ENCODE assay signal across 20 mouse cellular contexts in the genomic region with DNA sequence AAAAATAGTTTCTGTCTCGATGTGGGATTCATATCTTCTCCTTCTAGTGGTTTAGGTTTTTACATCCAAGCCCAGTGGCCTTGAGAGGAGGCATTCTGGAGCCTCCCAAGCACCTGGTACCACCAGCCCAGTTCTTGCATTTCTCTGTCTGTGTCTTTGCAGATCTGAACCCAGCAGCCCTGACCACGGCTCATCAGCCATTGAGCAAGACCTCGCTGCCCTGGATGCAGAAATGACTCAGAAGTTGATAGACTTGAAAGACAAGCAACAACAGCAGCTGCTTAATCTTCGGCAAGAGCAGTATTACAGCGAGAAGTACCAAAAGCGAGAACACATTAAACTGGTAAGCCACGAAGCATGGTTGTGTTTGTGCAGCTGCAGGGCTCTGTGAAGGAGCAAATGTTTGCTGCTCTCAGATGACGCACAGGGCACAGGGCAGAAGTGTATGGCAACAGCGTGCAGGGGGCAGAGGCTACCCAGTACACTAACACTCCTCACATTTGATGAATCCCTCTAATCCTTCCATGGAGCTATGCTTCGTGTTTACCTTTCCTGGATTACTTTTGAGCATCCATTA.
A peak's percentile ranks its signal among the peaks of the same experiment; 100 is the strongest.
DNase-seq lines count a peak whose midpoint lies in the region; ATAC-seq and TF ChIP-seq lines count a peak whose summit lies in the region.
"Had no signal": no experiment of that assay in that cellular context is flagged by ENCODE, and none has a peak within 500 bp of the region (broad histone marks: within the 10 kb centered on the region; RNA-seq: fewer than 3 reads in every experiment).

No protein-coding gene starts in this region.

- no peak overlapping the region for H3ac ChIP-seq in myocyte (ENCODE audit: control insufficient read depth, insufficient read length)

- TF ChIP-seq EP300 in lung, postnatal 0 days (IDR thresholded peaks at IDR 0.05), result no peak

- WGBS in lung, postnatal 0 days, result 37% methylated on average over 10 of the region's 10 CpGs
- WGBS in embryonic facial prominence, embryonic 10.5 days, result 71% methylated on average over 10 of the region's 10 CpGs
- 78% methylated on average over 10 of the region's 10 CpGs for WGBS in hindbrain, embryonic 13.5 days

- DNase-seq in lung, postnatal 0 days (ENCODE audit: low spot score), result peak; percentile 24
- DNase-seq in lung, postnatal 4 days, result no peak
- DNase-seq in adrenal gland, adult 2 months, result peak; percentile 64
- peak; percentile 18 for DNase-seq in embryonic facial prominence, embryonic 10.5 days (ENCODE audit: low spot score)
- DNase-seq in right cerebral cortex, adult 18-20 months, result no peak
- DNase-seq in cerebellum, adult 8-10 months, result no peak
- DNase-seq: cerebellum, adult 11 months; gastrocnemius, postnatal 14 days; kidney, adult 11 months; lung, postnatal 14 days; right cerebral cortex, postnatal 14 days; thymus, postnatal 25 days had no signal

- H3K4me2 ChIP-seq in lung, postnatal 0 days (replicated peaks; ENCODE audit: low read depth, low read length), result no peak overlapping the region
- H3K4me2 ChIP-seq in myocyte (ENCODE audit: low read depth), result peak overlapping the region; percentile 66
- H3K4me2 ChIP-seq in hindbrain, embryonic 13.5 days, result no peak overlapping the region
- H3K4me2 ChIP-seq: embryonic facial prominence, embryonic 12.5 days; forebrain, embryonic 15.5 days; heart, embryonic 12.5 days; neural tube, embryonic 15.5 days had no signal

- H3K79me2 ChIP-seq in myocyte (ENCODE audit: control insufficient read depth, insufficient read depth), result no peaks in the 10 kb centered on the region

- H3K9ac ChIP-seq in lung, postnatal 0 days (replicated peaks; ENCODE audit: low read depth), result no peak overlapping the region
- no peak overlapping the region for H3K9ac ChIP-seq in hindbrain, embryonic 13.5 days
- H3K9ac ChIP-seq: embryonic facial prominence, embryonic 12.5 days; forebrain, embryonic 15.5 days; heart, embryonic 12.5 days; neural tube, embryonic 15.5 days had no signal

- ATAC-seq in lung, postnatal 0 days, result no peak
- no peak for ATAC-seq in hindbrain, embryonic 13.5 days (ENCODE audit: low FRiP score)
- ATAC-seq: forebrain, embryonic 15.5 days; midbrain, embryonic 16.5 days had no signal

- no peaks in the 10 kb centered on the region for H3K36me3 ChIP-seq in lung, postnatal 0 days (ENCODE audit: insufficient read depth, low read length)
- no peaks in the 10 kb centered on the region for H3K36me3 ChIP-seq in embryonic facial prominence, embryonic 10.5 days (replicated peaks)
- no peaks in the 10 kb centered on the region for H3K36me3 ChIP-seq in myocyte (ENCODE audit: control insufficient read depth, insufficient read depth)
- H3K36me3 ChIP-seq in hindbrain, embryonic 13.5 days, result peaks cover 3% of the 10 kb centered on the region
- H3K36me3 ChIP-seq: embryonic facial prominence, embryonic 12.5 days; forebrain, embryonic 15.5 days; heart, embryonic 12.5 days had no signal

- no peaks in the 10 kb centered on the region for H3K4me1 ChIP-seq in lung, postnatal 0 days (ENCODE audit: insufficient read depth, low read depth, low read length)
- no peaks in the 10 kb centered on the region for H3K4me1 ChIP-seq in embryonic facial prominence, embryonic 10.5 days
- H3K4me1 ChIP-seq in hindbrain, embryonic 13.5 days (replicated peaks), result no peaks in the 10 kb centered on the region
- H3K4me1 ChIP-seq: embryonic facial prominence, embryonic 12.5 days; forebrain, embryonic 15.5 days had no signal

- H3K9me3 ChIP-seq in lung, postnatal 0 days (ENCODE audit: low read length), result no peaks in the 10 kb centered on the region
- H3K9me3 ChIP-seq in embryonic facial prominence, embryonic 10.5 days, result no peaks in the 10 kb centered on the region
- no peaks in the 10 kb centered on the region for H3K9me3 ChIP-seq in hindbrain, embryonic 13.5 days
- H3K9me3 ChIP-seq: embryonic facial prominence, embryonic 12.5 days; forebrain, embryonic 15.5 days; heart, embryonic 12.5 days; neural tube, embryonic 15.5 days had no signal

- TF ChIP-seq CTCF in lung, postnatal 0 days (IDR thresholded peaks at IDR 0.05), result no peak

- TF ChIP-seq POLR2A in myocyte (IDR thresholded peaks at IDR 0.05; ENCODE audit: insufficient read length, low read depth), result no peak

- H3K4me3 ChIP-seq in lung, postnatal 0 days (ENCODE audit: low read depth, low read length), result no peak overlapping the region
- no peak overlapping the region for H3K4me3 ChIP-seq in embryonic facial prominence, embryonic 10.5 days
- no peak overlapping the region for H3K4me3 ChIP-seq in myocyte
- H3K4me3 ChIP-seq in hindbrain, embryonic 13.5 days, result no peak overlapping the region
- H3K4me3 ChIP-seq: embryonic facial prominence, embryonic 12.5 days; forebrain, embryonic 15.5 days; heart, embryonic 12.5 days; neural tube, embryonic 15.5 days had no signal

- no peaks in the 10 kb centered on the region for H3K27me3 ChIP-seq in lung, postnatal 0 days (replicated peaks; ENCODE audit: insufficient read depth, low read length)
- no peaks in the 10 kb centered on the region for H3K27me3 ChIP-seq in embryonic facial prominence, embryonic 10.5 days (replicated peaks; ENCODE audit: low read depth, poor library complexity, severe bottlenecking)
- no peaks in the 10 kb centered on the region for H3K27me3 ChIP-seq in myocyte (ENCODE audit: control insufficient read depth, insufficient read depth, insufficient read length)
- no peaks in the 10 kb centered on the region for H3K27me3 ChIP-seq in hindbrain, embryonic 13.5 days
- H3K27me3 ChIP-seq: CH12.LX; embryonic facial prominence, embryonic 12.5 days; forebrain, embryonic 15.5 days; heart, embryonic 12.5 days; neural tube, embryonic 15.5 days had no signal

- H3K27ac ChIP-seq in lung, postnatal 0 days (ENCODE audit: low read length), result no peak overlapping the region
- no peak overlapping the region for H3K27ac ChIP-seq in embryonic facial prominence, embryonic 10.5 days (replicated peaks)
- H3K27ac ChIP-seq in hindbrain, embryonic 13.5 days, result no peak overlapping the region
- H3K27ac ChIP-seq: embryonic facial prominence, embryonic 12.5 days; forebrain, embryonic 15.5 days; neural tube, embryonic 15.5 days had no signal

TF ChIP-seq in myocyte, 11 proteins besides CTCF, POLR2A, EP300 and RAD21:
- peak; percentile 82 to 95 (median 91) for TF ChIP-seq MYOD1 (IDR thresholded peaks at IDR 0.05; ENCODE audit: control insufficient read depth in 1 of 3, insufficient read length in 2 of 3, low read depth in 2 of 3)
- no peak for TF ChIP-seq USF1 (IDR thresholded peaks at IDR 0.05; ENCODE audit: low read depth)
- peak; percentile 49 for TF ChIP-seq TCF3 (IDR thresholded peaks at IDR 0.05; ENCODE audit: insufficient read length, low read depth)
- peak; percentile 78 to 91 (median 84) for TF ChIP-seq MYOG (IDR thresholded peaks at IDR 0.05; ENCODE audit: control insufficient read depth in 1 of 3, insufficient read depth in 1 of 3, insufficient read length in 2 of 3, low read depth in 2 of 3)
- peak; percentile 89 for TF ChIP-seq CEBPB (IDR thresholded peaks at IDR 0.05; ENCODE audit: insufficient read depth, poor library complexity, severe bottlenecking)
- TF ChIP-seq TCF12 (IDR thresholded peaks at IDR 0.05; ENCODE audit: insufficient read depth, poor library complexity, severe bottlenecking), result peak; percentile 75
- no peak for TF ChIP-seq SRF (IDR thresholded peaks at IDR 0.05; ENCODE audit: control insufficient read depth, insufficient read length, low read depth)
- no peak for TF ChIP-seq E2F4 (IDR thresholded peaks at IDR 0.05; ENCODE audit: insufficient read depth)
TF ChIP-seq in myocyte: peak in this region for 5.

Comparison
In these comparisons a context has a peak if more than half of its experiments do, and no peak if none do; other contexts are left out.
1. DNase-seq: peak in lung, postnatal 0 days (single experiment), adrenal gland, adult 2 months (single experiment) and embryonic facial prominence, embryonic 10.5 days (single experiment); none in lung, postnatal 4 days (0 of 2), right cerebral cortex, adult 18-20 months (single experiment) and cerebellum, adult 8-10 months (single experiment).